Mouse (Mus musculus): ENCODE data around the gene Stpg1.

Stpg1 gene

DNA sequence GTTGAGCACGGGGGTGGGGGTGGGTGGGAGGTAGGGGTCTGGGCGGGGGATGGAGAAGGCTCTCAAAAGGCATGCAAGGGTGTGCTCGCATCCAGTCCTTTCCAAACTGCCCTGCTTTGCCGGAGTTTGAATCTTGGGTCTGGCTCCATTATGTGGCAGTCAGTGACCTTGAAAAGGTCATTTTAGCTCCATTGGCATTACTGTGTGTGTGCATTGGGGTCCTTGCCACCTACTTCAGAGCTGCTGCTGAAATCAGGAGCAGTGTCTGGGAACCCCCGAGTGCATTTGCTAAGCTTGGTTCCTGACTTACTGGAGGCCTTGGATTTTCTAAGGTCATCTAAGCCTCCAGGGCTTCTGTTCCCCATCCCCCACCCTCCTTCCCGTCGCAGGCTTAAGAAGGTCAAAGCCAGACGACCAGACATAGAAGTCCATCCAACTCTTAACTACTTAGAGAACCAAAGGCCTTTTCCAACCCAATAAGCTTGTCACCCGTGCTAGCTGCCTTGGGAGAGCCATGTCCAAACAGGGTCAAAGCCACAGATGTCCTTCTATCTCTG, 54.0 kb downstream of the Stpg1 start:
- no peak for DNase-seq (ENCODE audit: low spot score in 2 of 2)

DNA sequence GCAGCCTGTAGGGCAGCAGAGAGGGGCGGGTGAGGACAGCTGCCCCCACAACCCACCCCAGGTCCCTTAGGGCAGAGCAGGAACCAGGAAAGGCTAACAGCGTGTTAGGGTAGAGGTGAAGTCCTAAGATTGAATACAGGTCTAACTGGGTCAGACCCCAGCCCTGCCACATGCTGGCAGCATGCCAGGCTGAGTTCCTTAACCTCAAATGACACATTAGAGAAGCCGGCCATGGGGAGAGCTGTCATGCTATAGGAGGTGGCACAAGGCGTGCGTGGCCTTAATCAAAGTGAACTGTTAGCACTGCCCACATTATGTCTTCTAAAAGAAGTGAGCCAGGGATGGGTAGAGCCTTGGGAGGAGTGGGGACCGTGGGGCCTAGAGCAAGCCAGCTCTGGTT, 54.7 kb downstream of the Stpg1 start:
- DNase-seq (ENCODE audit: low spot score in 2 of 2), result no peak

DNA sequence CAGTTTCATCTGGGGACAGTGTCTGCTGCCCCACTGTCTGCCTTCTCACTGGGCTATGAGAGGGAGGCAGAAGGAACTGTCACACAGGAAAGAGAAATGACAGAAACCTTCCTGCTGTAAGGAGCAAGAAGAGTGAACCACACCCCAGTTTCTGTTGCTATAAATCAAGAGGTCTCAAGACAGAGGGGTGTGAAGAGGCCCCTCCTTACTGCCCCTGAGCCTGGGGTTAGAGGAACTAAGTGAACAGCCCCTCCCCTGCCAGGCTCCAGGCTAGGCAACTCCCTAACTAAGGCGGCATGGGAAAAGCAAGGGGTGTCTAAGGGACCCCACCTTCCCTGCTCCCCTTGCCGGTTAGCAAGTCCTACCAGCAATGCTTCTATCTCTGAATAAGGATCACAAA, 69.2 kb downstream of the Stpg1 start:
- DNase-seq (ENCODE audit: low spot score in 2 of 2), result no peak

DNA sequence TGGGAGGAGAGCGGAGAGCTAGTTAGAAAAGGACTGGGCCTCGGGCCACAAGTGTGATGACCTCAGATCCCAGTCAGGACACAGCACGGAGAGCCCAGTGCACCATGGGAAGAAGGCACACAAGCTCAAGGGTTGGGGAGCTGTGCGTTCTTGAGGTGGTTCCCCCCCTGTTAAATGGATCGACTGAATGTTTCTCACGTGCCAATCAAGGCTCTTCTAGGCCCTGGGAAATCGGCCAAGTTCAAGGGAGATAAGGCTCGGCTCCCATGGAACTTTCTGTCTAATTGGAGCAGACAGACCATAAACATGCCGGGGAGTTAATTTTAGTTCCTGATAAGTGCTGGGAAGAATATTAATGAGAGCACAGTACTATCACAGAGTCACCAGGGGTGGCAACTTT, 70.8 kb downstream of the Stpg1 start:
- DNase-seq (ENCODE audit: low spot score in 2 of 2), result peak; percentile 13 to 17

DNA sequence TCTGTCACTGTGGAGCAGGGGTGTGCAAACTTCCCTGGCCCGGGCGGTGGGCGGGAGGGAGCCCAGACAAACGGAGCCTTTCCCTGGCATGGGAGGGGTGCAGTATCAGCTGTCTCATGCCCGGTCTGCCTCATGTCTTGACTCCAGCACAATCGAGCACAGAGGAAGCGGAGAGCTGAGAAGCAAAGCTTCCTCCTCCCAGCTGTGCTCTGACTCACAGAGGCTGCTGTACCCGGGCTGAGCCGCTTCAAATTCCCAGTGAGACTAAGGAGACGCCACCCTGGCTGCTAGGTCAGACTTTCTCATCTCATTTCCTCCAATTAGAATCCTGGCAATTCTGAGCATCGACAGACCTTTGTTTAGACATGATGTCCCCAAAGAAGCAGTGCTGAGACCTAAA, 72.5 kb downstream of the Stpg1 start:
- no peak for DNase-seq (ENCODE audit: low spot score in 2 of 2)

DNA sequence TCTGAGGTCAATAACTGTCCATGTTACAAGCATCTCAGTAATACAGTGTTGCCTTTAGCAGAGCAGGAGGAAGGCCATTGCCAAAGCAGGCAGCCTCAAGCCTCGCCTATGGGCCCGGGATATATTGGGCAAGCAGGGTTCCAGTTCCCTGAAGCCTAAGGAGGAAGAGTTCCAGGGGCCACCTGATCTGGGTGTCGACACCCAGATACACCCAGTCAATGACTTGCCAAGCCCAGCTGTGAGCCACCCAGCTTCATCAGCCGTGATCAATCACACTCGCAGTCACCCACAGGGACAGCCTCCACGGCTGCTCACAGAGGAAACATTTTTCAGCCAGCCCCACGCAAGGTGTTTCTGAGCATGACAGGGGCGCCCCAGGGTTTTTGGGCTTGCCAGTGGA, 72.9 kb downstream of the Stpg1 start:
- DNase-seq (ENCODE audit: low spot score in 2 of 2), result no peak

DNA sequence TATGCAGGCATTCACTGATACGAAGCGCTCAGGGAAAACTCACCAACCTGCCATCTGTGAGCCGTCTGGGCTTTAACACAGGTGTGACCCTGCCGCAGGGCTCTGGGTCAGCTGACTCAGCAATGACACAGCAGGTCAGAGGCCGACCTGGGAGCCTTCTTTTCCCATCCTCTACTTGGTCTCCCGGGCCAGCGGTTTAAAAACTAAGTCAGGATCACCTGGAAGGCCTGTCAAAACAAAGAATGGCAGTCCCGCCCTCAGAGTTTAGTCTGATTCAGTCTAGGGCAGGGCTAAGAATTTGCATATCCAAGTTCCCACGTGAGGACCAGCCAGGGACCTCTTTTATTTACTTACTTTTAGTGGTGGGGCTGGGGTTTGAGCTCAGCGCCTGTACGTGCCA, 74.6 kb downstream of the Stpg1 start:
- no peak for DNase-seq (ENCODE audit: low spot score in 2 of 2)

DNA sequence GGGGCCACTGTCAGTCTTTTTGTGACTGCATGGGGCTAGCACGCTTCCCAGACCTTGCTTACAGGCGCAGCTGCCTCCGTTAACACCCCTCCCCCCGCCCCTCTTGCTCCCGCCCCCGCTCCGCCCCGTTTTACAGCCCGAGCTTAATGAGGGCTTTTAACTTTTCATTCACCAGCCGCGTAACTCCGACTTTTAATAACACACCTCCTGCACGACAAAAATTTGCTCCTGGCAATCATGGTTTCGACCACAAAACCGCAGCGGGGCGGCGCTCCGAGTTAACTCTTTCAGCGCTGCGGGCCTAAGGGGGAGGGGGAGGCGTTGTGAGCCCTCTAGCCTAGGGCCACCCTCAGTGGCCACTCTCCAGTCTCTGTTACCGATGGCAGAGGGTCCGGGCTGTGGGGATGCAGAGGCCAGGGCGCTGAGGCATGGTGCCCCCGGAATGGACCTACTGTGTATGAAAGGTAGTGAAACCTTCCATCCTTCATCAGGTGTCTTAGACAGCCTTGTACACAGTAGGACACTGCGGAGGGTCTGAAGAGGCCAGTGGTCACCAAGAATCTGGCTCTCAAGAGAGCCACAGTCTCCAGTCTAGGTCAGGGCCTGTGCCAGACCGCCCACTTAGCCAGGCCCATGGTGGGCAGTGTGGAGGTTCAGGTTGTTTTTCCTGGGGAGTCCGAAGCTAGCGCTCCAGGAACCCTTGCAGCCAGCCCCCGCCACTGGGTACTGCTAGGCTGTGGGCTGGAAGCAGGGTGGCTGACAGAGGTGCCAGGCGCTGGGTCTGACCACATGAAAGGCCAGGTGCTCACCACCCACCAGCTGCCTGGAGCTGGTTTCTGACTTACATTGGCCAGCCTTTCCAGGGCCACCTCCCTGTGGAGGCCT, 75.8 kb downstream of the Stpg1 start:
- DNase-seq (ENCODE audit: low spot score in 2 of 2), result peak; percentile 51 to 52

DNA sequence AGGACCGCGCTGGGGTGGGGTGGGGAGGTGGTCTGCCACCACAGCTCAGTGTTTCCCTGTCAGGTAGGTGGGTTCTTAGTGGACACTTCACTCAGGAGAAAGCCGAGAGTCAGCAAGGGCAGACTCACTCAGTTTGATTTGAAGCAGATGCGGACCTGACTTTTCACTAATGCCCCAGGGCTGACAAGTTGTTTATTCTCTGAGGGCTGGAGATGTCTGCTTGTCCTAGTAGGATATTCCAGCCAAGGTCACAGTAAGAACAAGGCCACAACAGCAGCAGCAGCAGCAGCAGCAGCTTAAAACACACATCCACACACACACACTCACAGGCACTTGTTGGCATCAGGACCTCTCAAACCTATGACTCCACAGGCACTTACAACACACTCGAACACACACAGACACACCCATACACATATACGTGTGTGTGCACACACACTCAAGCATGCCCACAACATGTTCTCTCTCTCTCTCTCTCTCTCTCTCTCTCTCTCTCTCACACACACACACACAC, 76.5 kb downstream of the Stpg1 start:
- DNase-seq (ENCODE audit: low spot score in 2 of 2), result no peak

DNA sequence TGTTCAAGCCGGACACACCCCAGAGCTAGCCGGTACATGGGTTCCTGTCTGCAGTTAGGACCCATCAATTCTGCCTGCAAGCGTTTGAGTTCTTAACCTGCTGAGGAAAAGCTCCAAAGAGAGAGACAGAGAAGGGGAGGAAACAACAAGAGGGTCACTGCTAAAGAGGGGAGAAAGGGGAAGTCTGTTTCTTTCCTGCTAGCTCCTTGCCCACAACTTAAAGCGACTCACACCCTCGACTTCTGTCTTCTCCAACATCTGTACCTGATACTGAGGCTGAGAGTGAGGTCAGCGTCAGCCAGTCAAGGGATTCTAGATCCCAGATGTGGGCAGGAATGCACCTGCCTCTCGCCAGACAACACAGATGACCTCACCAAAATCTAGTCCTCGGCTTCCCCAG, 77.7 kb downstream of the Stpg1 start:
- DNase-seq (ENCODE audit: low spot score in 2 of 2), result no peak

DNA sequence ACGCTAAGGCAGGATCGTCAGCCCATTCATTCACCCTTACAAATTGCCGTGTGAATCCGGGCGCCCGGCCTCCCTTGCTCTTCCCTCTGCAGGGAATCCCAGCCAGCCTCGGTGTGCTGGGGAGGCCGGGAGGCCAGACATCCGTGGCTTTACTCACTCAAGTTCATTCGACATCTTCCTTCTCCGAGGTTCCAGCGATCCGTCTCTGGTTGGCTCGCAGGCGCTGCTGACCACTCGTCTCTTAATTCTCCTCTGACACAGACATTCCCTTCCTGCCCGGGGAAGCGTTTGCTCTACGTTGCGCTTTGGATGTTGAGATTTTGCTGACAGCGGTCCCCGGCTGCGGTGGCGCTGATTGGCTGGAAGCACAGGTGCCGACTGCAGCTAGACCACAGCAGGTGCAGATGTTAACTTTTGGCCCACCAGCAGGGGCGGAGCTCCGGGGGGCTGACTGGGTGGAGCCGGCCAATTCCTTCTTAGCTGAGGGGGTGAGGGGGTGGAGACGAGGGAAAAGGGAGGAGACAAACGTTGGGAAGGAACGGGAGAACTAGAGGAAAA, 78.7 kb downstream of the Stpg1 start, which contains the start of gene Grhl3:
TSS of gene Grhl3 (minus strand) at position 380 of the 558 bp plus-strand sequence.
- no peak for DNase-seq (ENCODE audit: low spot score in 2 of 2)

DNA sequence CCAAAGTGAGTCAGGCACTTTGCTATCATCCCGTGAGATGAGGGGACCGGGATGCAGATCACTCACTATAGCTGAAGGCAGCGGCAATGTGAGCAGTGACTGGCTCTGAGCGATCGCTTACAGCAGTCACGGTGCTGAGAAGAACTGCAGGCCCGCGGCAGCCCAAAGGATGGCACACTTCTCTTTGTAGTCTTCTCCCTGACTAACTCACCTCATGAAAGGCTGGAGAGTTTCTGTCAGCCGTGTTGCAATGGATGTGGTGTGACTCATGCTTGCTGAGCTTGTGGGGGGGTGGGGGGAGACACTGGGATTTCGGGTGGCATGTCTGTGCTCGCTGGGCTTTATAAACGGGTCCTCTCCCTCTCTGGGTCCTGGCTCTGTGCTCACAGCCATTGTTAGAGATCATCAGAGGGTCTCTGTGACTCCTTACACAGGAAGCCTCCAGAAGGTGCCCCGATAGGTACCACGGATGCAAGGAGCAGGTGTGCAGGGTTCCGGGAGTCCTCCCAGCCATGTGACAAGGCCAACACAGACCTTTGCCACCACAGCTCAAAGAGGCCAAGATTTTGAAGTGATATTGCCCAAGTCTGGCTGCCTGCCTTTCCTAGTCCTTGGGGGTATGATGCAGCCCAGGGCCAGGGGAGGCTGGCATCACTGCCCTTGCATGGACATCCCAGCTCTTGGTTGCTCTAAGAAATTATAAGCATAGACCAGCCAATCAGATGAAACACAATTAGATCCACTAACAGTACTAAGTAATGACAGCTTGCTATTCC, 81.0 kb downstream of the Stpg1 start:
- no peak for DNase-seq (ENCODE audit: low spot score in 2 of 2)

DNA sequence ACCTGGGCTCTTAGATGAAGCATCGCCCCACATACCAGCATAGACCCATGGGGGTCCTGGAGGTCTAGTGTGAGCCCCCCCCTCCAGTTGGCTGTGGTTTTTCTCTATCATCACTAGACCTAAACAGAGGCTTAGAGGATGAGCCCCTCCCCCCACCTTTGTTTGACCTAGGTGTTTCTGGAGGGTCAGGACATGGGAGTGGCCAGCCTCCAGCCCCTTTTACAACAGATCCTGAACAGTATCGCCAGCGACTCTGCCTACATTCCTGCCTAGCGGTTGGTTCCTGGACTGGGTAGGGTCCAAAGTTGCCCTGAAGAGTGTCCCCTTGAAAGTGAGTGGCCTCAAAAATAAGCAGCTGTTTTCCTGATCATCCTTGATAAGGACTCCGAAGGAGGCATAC, 83.9 kb downstream of the Stpg1 start:
- no peak for DNase-seq (ENCODE audit: low spot score in 2 of 2)

DNA sequence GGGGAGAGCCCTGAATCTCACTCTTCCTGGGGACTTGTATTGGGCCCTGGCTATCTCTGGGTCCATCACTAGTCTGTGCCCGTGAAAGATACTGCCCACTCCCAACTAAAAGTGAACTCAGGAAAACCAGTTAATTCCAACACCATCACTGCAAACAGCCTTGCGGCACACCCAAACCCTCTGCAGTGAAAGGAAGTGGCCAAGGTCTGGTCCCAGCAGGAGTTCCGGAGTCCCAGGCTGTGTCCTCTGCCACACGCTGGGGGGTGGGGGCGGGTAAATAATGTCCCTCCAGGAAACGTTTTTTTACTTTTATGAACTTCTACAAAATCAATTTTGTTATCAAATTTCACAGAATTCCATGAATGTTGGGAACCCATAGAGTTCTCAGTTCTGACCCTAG, 85.1 kb downstream of the Stpg1 start:
- no peak for DNase-seq (ENCODE audit: low spot score in 2 of 2)

DNA sequence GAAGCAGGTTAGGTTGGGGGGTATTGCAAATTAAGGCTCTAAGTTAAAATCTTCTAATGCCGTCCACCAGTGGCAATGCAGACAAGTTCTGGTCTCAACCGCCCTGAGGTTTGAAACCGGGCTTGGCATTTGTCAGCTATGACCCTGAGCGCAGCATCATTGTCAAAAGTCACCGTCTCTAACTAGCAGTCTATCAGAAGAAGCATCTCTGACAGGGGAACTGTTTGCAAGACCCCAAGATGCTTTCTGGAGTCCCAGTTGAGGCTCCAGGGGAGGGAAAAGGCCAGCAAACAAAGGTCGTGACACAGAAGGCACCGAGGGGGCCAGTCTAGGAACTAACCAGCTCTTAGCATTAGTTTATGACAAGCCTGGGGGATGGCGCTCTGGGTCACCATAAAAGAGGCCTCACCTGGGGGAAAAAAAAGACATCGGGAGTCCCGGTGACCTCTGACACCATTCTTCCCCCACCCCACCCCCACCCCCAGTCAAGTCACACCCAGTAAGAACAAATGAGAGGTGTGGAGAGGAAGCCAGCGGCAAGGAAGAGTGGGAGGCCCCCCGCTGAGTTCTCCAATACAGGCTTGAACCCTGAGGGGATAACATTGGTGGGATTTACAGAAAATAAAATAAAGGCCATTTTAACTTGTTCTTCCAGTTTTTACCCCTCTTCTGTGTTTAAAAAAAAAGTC, 86.8 kb downstream of the Stpg1 start:
- no peak for DNase-seq (ENCODE audit: low spot score in 2 of 2)

DNA sequence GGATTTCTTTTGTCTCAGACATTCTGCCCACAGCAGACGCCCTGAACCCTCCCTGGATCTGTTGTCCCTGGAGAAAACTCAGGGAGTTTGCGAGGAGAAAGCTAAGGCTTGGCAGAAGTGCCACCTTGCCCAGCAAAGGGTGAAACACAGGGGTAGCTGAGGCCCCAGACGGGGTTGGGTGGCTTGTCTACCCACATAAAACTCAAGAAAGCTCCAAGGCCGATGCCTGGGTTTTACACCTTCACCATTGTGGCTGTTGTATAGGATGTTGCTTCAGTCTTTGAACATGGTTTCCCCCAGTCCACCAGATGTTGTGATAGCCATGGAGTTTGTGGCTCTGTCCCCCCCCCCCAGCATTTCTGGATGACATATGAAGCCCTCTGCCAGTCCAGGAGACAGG, 90.2 kb downstream of the Stpg1 start:
- no peak for DNase-seq (ENCODE audit: low spot score in 2 of 2)

Data from spleen, postnatal 36 days (tissue).